Mouse (Mus musculus) common myeloid progenitor, adult 5-6 weeks (primary cell): ENCODE results near the gene Grcc10. TPM values are rescaled to one million over a fixed set of nuclear protein-coding genes. Genes with fewer than 3 reads are reported as not detected.

Experiments
- ATAC-seq: replicated peaks from 2 replicates; pipeline ENCODE4 v1.8.0; 2016; ENCODE audit warnings: low read depth, mild to moderate bottlenecking, moderate TSS enrichment, inconsistent platforms; ENCODE audit not compliant: poor library complexity, severe bottlenecking
- total RNA-seq: library from RNA; stranded (forward); fragments of 200-1000, 187-1606 nt; gene quantifications from 2 replicates; pipeline ENCODE4 v1.2.3, GENCODE M21; 2017

Grcc10 gene
- total RNA-seq, 1 experiment from 2014 or later = 112 TPM

DNA sequence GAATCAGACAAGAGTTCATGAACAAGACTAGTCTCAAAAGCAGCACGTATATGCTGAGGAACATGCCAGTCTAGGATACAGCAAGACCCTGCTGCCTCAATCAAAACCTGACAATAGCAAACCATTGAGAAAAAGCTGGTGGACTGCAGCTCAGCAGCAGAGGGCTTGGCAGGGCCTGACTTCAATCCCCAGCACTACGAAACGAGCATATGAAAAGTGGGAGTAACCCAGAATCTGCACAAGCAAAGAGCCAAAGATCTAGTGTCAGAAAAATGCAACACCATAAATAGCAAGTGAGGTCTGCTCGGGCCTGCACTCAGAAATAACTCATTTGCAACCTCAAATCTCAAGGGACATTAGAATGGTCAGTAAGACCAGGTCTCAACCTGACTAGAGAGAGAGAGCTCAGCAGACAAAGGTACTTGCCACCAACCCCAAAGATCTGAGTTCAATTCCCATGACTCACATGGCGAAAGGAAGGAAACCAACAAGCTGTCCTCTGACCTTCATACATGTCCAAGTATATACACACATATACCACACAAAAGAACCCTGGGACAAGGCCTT is 35.0 kb downstream of the Grcc10 start:
- no peak for ATAC-seq

DNA sequence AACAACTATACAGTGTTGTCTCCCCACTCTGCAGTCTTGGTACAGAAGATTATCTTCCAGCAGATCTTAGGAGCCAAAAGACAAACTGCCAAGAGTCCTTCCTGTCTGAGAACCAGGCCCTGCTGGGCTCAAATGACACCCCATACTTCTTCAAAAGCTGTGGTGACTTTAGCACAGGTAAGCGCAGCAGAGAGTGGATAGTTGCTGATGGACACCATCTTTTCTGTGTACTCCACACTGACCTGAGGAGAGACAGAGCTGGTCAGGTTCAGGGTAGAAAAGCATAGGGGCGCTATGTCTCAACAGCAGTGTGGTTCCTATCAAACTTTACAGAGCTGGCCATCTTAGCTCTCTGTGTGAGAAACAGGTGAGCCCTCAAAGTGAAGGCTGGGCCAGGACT is 36.8 kb downstream of the Grcc10 start:
- no peak for ATAC-seq

DNA sequence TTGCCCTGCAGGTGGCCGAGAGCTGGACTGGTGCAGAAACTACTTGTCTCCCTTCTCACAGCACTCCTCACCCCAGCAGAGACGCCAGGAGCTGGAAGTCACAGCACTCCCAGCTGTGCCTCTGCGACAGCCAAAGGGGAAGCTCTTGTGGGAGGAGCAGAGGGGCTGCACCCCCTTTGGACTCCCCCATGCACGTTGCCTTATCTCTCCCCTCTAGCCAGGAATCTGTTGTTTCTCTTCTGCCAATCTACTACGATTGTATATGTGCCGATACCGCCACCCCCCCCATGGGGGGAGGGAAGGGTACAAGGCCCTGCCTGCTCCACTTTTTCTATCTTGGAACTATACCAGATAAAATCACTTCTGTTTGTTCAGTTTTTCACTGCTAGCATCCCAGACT is 37.4 kb downstream of the Grcc10 start:
- no peak for ATAC-seq

DNA sequence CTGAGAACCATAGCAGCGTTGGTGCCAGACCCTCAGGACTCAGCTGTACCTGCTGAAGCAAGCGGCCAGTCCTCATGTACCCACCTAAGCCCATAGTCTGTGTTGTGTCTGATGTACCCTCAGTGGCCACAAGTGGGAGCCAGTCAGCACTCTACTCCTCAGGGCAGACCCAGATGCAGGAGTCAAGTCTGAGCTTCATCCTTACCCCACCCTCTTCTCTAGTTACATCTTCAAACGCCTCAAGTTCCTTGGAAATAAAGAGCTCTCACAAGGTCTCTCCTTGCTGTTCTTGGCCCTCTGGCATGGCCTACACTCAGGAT is 38.4 kb downstream of the Grcc10 start:
- ATAC-seq = peak; percentile 90

DNA sequence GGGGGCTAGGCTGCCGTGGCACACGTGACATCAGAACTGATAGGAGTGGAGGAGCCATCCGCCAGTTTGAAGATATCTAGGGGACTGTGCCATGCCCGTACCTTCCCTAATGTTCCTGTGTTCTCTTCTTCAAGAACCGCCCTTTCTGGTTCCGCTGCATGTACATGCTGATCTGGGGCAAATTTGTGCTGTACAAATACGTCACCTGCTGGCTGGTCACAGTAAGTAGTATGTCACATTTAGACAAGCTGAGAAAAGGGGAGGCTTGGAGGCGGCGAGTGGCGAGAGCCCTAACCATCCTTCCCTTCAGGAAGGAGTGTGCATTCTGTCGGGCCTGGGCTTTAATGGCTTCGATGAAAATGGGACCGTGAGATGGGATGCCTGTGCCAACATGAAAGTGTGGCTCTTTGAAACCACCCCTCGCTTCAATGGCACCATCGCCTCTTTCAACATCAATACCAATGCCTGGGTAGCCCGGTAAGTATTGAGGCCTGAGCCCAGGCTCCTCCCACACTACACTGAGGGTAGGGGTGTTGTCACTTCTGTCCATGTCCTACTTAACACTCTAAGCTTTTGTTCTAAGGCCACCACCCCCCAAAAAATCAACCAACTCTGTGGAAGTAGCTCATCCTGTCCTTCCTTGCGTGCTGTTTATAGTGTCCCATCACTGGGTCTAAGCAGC is 38.9 kb downstream of the Grcc10 start:
- ATAC-seq = no peak

DNA sequence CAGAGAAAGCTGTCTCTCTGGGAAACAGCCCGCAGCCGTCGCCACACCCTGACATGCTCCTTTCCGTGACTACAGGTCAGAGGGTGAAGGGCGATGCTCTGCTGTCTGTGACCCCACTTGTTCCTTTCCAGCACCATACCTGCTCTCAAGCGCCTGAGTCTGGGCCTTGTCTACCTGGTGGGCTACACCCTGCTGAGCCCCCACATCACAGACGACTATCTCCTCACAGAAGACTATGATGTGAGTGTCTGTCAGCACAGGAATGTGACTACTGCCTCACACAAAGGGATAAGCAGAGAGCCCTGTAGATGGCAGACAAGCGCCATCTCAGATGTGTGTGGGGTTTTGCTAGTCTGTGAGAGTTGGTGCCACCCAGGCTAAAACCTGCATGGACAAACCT is 39.8 kb downstream of the Grcc10 start:
- no peak for ATAC-seq

DNA sequence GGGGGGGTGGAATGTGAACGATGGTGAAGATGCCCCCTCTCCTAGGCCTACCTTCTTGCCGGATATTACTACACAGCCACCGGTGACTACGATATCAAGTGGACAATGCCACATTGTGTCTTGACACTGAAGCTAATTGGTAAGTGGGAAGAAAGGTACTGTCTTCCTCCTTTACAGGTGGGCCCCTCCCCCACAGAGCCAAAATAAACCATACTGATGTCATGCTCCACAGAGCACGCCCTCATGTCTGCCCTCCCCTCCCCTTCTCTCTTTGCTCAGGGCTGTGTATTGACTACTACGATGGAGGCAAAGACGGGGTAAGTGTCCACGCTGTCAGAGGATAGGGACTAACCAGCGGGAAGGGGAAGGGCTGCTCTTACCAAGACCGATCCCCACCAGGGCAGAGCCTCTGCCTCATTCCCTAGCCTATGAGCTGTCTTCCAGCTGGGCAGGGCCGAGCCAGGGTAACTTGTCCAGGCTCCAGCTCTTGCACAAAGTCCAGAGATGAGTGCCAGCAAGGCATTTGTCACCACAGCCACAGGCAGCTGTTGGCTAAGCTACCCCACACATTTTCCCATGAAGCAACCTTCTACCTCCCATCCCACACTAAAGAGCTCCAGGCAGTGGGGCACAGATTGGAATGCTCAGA is 41.1 kb downstream of the Grcc10 start:
- no peak for ATAC-seq

DNA sequence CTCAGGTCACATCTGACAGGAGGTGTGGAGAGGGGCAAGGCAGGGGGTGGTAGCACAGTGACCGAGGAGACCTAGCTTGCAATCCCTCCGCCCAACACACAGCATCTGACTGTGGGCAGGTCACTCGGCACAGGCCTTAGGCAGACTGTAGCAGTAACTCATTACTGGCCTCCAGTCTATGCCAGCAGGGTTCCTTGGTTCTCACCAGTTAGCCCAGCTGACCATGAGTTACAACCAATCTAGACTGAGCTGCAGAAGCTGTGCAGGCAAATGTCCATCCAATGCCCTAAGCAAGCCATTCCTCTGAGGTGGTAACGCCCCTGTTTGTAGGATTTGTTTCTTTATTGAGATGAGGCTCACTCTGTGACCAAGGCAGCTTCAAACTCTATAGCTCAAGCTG is 41.8 kb downstream of the Grcc10 start:
- no peak for ATAC-seq

DNA sequence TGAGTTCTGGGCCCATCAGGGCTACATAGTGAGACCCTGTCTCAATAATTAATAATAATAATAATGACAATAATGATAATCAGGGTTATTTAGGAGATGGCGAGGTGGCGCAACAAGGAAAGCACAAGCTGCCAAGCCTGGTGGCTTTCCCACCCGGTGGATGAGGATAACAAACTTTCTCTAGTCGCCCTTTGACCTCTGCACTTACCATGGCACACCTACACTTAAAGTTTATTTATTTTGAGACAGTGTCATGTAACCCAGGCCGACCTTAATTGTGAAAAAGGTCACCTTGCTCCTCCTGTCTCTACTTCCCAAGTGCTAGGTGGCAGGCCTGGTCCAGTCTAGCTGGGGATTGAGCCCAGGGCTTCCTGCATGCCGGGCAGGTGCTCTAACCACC is 42.4 kb downstream of the Grcc10 start:
- ATAC-seq = no peak

DNA sequence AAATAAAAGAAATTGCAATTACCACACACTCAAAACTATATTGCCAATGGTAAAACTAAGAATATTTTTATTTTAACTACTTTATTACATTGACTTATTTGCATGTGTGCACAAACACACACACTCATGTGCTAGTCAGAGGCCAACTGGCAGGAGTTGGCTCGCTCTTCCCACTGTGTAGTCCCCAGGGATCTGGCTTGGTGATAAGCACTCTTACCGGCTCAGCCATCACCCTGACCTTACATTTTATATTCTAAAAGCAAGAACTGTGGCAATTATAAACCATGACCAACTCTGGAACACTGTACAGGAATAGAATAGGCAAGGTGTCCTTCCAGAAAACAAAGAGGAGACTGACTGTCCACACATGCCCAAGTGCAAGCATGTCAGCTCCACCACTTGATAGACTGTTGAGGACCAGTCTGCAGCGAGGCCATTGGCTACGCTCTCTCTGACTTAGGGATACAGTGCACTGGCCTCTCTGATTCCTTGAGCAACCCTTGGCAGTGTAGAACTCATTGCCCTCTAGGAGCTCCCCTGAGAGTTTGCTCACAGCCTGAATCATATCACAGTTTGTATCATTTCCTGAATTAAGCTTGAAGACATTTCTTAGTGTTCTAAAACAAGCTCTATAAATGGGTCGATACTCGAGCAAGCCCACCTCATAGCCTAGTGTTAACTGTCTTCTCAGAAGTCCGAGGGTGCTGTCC is 44.6 kb downstream of the Grcc10 start:
- ATAC-seq = no peak

DNA sequence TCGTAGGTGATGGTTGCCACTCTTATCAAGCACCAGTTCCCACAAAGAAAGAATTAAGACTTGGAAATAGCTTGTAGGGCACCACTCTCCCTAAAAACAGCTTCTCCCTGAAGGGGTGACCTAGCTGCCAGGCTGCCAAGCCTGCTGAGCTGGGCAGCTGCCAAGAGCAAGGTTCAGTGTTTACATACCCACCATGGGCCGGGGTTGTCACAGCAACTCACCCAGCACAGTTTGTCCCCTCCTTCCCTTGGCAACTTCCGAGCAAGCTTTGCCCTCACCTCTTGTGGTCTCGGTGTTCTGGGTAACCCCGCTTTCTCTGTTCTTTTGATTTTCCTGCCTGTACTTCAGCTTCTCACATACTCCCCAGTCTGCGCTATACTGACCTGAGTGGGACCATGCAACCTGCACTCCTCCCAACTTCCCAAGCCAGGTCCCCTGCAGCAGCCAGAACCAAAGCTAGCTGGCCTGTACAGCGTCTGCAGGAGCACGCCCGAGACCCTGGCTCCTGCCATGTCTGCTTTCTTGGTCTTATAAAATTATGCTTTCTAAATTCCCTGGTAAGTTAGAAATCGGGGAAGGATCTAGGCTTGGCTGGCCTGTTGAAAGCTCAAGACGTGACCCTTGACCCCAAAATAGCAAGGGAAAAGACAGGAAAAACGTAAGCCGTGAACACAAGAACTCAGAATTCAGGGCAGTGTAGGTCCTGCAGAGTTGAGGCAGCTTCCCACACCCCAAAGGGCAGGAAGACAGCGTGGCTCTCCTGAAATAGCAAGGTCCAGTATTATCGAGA is 46.8 kb downstream of the Grcc10 start:
- peak; percentile 80 for ATAC-seq

DNA sequence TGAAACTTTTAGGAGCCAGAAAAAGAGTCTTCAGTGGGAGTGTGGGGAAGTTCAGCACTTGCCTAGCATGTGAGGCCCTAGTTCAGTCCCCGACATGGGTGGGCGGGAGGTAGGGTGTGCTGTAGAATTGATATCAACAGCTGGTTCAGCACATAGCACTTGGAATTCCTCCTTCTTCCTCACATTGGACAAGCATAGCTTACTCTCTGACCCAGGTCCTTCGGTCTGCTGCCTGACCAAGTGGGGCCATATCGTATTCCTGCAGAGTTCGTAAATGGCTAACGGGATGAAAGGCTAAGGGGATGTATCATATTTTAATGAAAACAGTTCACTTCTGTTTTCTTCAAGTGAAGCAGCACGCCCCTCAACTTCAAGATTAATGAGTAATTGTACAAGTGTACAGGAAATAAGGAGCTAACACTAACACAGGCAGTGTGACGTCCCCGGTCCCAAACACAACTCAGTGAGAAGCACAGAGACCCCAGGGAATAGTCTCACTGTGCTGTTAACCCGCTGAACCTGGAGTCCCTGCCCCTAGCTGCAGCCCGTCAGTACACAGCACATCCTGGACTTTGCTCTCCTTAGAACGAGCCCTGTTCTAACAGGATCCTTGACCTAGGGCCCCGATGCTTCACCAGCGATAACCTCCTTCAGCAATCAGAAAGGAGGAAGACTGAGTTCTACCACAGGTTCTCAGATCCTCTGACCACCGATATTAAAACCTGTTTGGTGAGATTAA is 47.8 kb downstream of the Grcc10 start:
- ATAC-seq = peak; percentile 11; the same call in 1 of the 2 replicates

DNA sequence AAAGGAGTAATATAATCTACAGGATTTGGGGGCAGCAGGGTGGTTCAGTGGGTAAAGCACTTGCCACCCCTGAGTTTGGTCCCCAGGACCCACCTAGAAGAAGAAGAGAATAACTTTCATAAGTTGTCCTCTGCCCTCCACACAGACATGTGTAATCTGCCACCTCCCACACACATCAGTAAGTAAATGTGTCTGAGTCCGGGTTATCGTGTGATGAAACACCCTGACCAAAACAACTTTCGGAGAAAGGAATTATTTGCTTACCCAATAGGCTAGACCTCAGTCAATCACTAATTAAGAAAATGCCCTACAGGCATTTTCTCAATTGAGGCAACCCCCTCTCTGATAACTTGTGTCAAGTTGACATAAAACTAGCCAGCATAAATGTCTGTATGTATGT is 50.7 kb downstream of the Grcc10 start:
- ATAC-seq = no peak

Other genes with a start within 250 kb of the Grcc10 start
- gene C1rl, start 248.3 kb downstream of the Grcc10 start, total RNA-seq = 1.9 and 2.7 TPM in 2 replicates
- 1.7 and 3.9 TPM in 2 replicates for gene C1ra, start 229.0 kb downstream of the Grcc10 start, total RNA-seq
- not detected in 2 replicates for gene C1s1, start 199.0 kb downstream of the Grcc10 start, total RNA-seq
- not detected in 2 replicates for gene C1rb, start 171.1 kb downstream of the Grcc10 start, total RNA-seq
- gene C1s2, start 105.3 kb downstream of the Grcc10 start, total RNA-seq = 0.23 TPM in 1 of 2 replicates, not detected in the other
- 31.5 and 34.1 TPM in 2 replicates for gene Lpcat3, start 78.3 kb downstream of the Grcc10 start, total RNA-seq
- 222 and 280 TPM in 2 replicates for gene Emg1, start 29.2 kb downstream of the Grcc10 start, total RNA-seq
- 402 and 404 TPM in 2 replicates for gene Phb2, start 29.0 kb downstream of the Grcc10 start, total RNA-seq
- gene Ptpn6, start 2.7 kb downstream of the Grcc10 start, total RNA-seq = 235 and 315 TPM in 2 replicates
- gene Gm45234, start 14.6 kb upstream of the Grcc10 start, total RNA-seq = not detected in 2 replicates
- gene Atn1, start 15.2 kb upstream of the Grcc10 start, total RNA-seq = 4.6 and 6.7 TPM in 2 replicates
- 0.46 TPM in 1 of 2 replicates, not detected in the other for gene Eno2, start 28.3 kb upstream of the Grcc10 start, total RNA-seq
- gene Lrrc23, start 38.4 kb upstream of the Grcc10 start, total RNA-seq = not detected in 2 replicates
- gene Spsb2, start 67.3 kb upstream of the Grcc10 start, total RNA-seq = 1.1 and 3.8 TPM in 2 replicates
- gene Tpi1, start 72.9 kb upstream of the Grcc10 start, total RNA-seq = 158 and 197 TPM in 2 replicates
- gene Usp5, start 88.1 kb upstream of the Grcc10 start, total RNA-seq = 76.5 and 84.3 TPM in 2 replicates
- gene Cdca3, start 88.2 kb upstream of the Grcc10 start, total RNA-seq = 73.5 and 92.1 TPM in 2 replicates
- gene Gnb3, start 98.9 kb upstream of the Grcc10 start, total RNA-seq = not detected in 2 replicates
- 8.3 and 8.7 TPM in 2 replicates for gene P3h3, start 116.4 kb upstream of the Grcc10 start, total RNA-seq
- 0.24 and 0.32 TPM in 2 replicates for gene Gpr162, start 122.6 kb upstream of the Grcc10 start, total RNA-seq
- gene Cd4, start 146.8 kb upstream of the Grcc10 start, total RNA-seq = 0.73 TPM in 2 replicates
- 0.82 and 1.6 TPM in 2 replicates for gene Lag3, start 170.3 kb upstream of the Grcc10 start, total RNA-seq
- 40.3 and 71.3 TPM in 2 replicates for gene Ptms, start 178.7 kb upstream of the Grcc10 start, total RNA-seq
- 54.9 and 61.1 TPM in 2 replicates for gene Mlf2, start 190.0 kb upstream of the Grcc10 start, total RNA-seq
- 45.6 and 48.1 TPM in 2 replicates for gene Cops7a, start 224.2 kb upstream of the Grcc10 start, total RNA-seq